Mouse (Mus musculus) MEL (cell line): ENCODE results near the gene Usp49. TPM values are rescaled to one million over a fixed set of nuclear protein-coding genes. Genes with fewer than 3 reads are reported as not detected.

Experiments used
- DNase-seq: peaks from one replicate; pipeline ENCODE4 v3.0.0; 2011; ENCODE audit warnings: low read depth, low spot score
- H3K27ac ChIP-seq: 2 replicates; pipeline ENCODE4 v1.5.1; 2012; ENCODE audit warnings: low read depth, mild to moderate bottlenecking, control low read depth, low read length, moderate library complexity; ENCODE audit not compliant: control insufficient read depth
- H3K27me3 ChIP-seq, 2 experiments: fragments of 150-350 bp in 1 of 2; sonication (generic) in 1 of 2; 2 replicates each; pipeline ENCODE4 v1.6.1; 2012; ENCODE audit warnings: low read length in 2 of 2, mild to moderate bottlenecking in 2 of 2, improper control_type of control experiment in 1 of 2, moderate library complexity in 1 of 2; ENCODE audit not compliant: insufficient read depth in 2 of 2, control insufficient read depth in 1 of 2
- H3K36me3 ChIP-seq, 2 experiments: 2 replicates each; pipeline ENCODE4 v1.6.1; 2012 to 2014; ENCODE audit warnings: low read length in 2 of 2, improper control_type of control experiment in 1 of 2, inconsistent platforms in 1 of 2, mild to moderate bottlenecking in 1 of 2; ENCODE audit not compliant: insufficient read depth in 2 of 2, control insufficient read depth in 1 of 2
- H3K4me1 ChIP-seq, 2 experiments: fragments of 150-350 bp in 1 of 2; sonication (generic) in 1 of 2; 2 replicates each; pipeline ENCODE4 v1.6.1; 2012; ENCODE audit warnings: low read length in 2 of 2, improper control_type of control experiment in 1 of 2, mild to moderate bottlenecking in 1 of 2; ENCODE audit not compliant: insufficient read depth in 2 of 2, control insufficient read depth in 1 of 2
- H3K4me3 ChIP-seq, 2 experiments: fragments of 150-350 bp in 1 of 2; sonication (generic) in 1 of 2; 2 replicates each; pipeline ENCODE4 v1.5.1; 2012; ENCODE audit warnings: low read depth in 2 of 2, low read length in 2 of 2, mild to moderate bottlenecking in 2 of 2, moderate library complexity in 2 of 2, control low read depth in 1 of 2, improper control_type of control experiment in 1 of 2; ENCODE audit not compliant: control insufficient read depth in 1 of 2, insufficient read depth in 1 of 2
- H3K79me2 ChIP-seq: 2 replicates; pipeline ENCODE4 v1.6.1; 2012; ENCODE audit warnings: mild to moderate bottlenecking, low read length, moderate library complexity; ENCODE audit not compliant: control insufficient read depth, poor library complexity, insufficient read depth
- H3K9ac ChIP-seq: 2 replicates; pipeline ENCODE4 v1.6.1; 2012; ENCODE audit warnings: low read depth, mild to moderate bottlenecking, control low read depth, low read length, moderate library complexity; ENCODE audit not compliant: control insufficient read depth, poor library complexity, severe bottlenecking
- H3K9me3 ChIP-seq: fragments of 150-350 bp; sonication (generic); replicated peaks from 2 replicates; pipeline ENCODE4 v1.6.1; 2012; ENCODE audit warnings: mild to moderate bottlenecking, low read length, improper control_type of control experiment, moderate library complexity; ENCODE audit not compliant: insufficient read depth
- BHLHE40 ChIP-seq: IDR thresholded peaks from 2 replicates; pipeline ENCODE4 v1.6.1; 2012; ENCODE audit warnings: low read depth, mild to moderate bottlenecking, inconsistent platforms, low read length, improper control_type of control experiment, borderline replicate concordance
- CHD1 ChIP-seq: IDR thresholded peaks from 2 replicates; pipeline ENCODE4 v1.6.1; 2012; ENCODE audit warnings: low read depth, mild to moderate bottlenecking, inconsistent platforms, low read length, improper control_type of control experiment
- CHD2 ChIP-seq: IDR thresholded peaks from 2 replicates; pipeline ENCODE4 v1.6.1; 2011; ENCODE audit warnings: low read length, improper control_type of control experiment
- E2F4 ChIP-seq: IDR thresholded peaks from 2 replicates; pipeline ENCODE4 v1.6.1; 2011; ENCODE audit warnings: low read depth, low read length, improper control_type of control experiment, borderline replicate concordance
- ETS1 ChIP-seq: IDR thresholded peaks from 2 replicates; pipeline ENCODE4 v1.6.1; 2012; ENCODE audit warnings: low read depth, mild to moderate bottlenecking, inconsistent platforms, low read length, improper control_type of control experiment, moderate library complexity
- HCFC1 ChIP-seq: IDR thresholded peaks from 2 replicates; pipeline ENCODE4 v1.6.1; 2012; ENCODE audit warnings: low read depth, mild to moderate bottlenecking, inconsistent platforms, low read length, improper control_type of control experiment, moderate library complexity
- KAT2A ChIP-seq: conservative IDR thresholded peaks from 2 replicates; pipeline ENCODE4 v1.6.1; 2012; ENCODE audit warnings: low read depth, low read length, improper control_type of control experiment, inconsistent platforms
- MAFK ChIP-seq: IDR thresholded peaks from 2 replicates; pipeline ENCODE4 v1.6.1; 2011; ENCODE audit warnings: low read depth, mild to moderate bottlenecking, low read length, improper control_type of control experiment, borderline replicate concordance
- MAX ChIP-seq: IDR thresholded peaks from 2 replicates; pipeline ENCODE4 v1.6.1; 2011; ENCODE audit warnings: low read length, improper control_type of control experiment
- MAZ ChIP-seq: IDR thresholded peaks from 2 replicates; pipeline ENCODE4 v1.6.1; 2012; ENCODE audit warnings: low read depth, mild to moderate bottlenecking, inconsistent platforms, low read length, improper control_type of control experiment
- MEF2A ChIP-seq: IDR thresholded peaks from 2 replicates; pipeline ENCODE4 v1.6.1; 2014; ENCODE audit warnings: low read depth, mild to moderate bottlenecking, inconsistent platforms, low read length, improper control_type of control experiment; ENCODE audit not compliant: poor library complexity, insufficient replicate concordance, severe bottlenecking; ENCODE audit errors: extremely low read depth
- MXI1 ChIP-seq: IDR thresholded peaks from 2 replicates; pipeline ENCODE4 v1.6.1; 2011; ENCODE audit warnings: mild to moderate bottlenecking, low read depth, low read length, improper control_type of control experiment
- MYC ChIP-seq: IDR thresholded peaks from 2 replicates; pipeline ENCODE4 v1.6.1; 2011; ENCODE audit warnings: low read depth, mild to moderate bottlenecking, low read length, improper control_type of control experiment, moderate library complexity
- NRF1 ChIP-seq: IDR thresholded peaks from 2 replicates; pipeline ENCODE4 v1.6.1; 2014; ENCODE audit warnings: low read depth, mild to moderate bottlenecking, inconsistent platforms, low read length, improper control_type of control experiment, moderate library complexity; ENCODE audit not compliant: poor library complexity, insufficient read depth, severe bottlenecking
- POLR2A ChIP-seq, 2 experiments: IDR thresholded peaks; 2 replicates each; pipeline ENCODE4 v1.6.1; 2011 to 2012; ENCODE audit warnings: low read length in 2 of 2, mild to moderate bottlenecking in 2 of 2, control low read depth in 1 of 2, improper control_type of control experiment in 1 of 2, low read depth in 1 of 2, moderate library complexity in 1 of 2; ENCODE audit not compliant: control insufficient read depth in 1 of 2, insufficient read depth in 1 of 2, poor library complexity in 1 of 2
- RAD21 ChIP-seq: IDR thresholded peaks from 2 replicates; pipeline ENCODE4 v1.6.1; 2011; ENCODE audit warnings: mild to moderate bottlenecking, low read depth, low read length, improper control_type of control experiment
- RCOR1 ChIP-seq: IDR thresholded peaks from 2 replicates; pipeline ENCODE4 v1.6.1; 2012; ENCODE audit warnings: low read depth, mild to moderate bottlenecking, inconsistent platforms, low read length, improper control_type of control experiment
- SIN3A ChIP-seq: IDR thresholded peaks from 2 replicates; pipeline ENCODE4 v1.6.1; 2012; ENCODE audit warnings: low read length, improper control_type of control experiment, inconsistent platforms
- SMC3 ChIP-seq: IDR thresholded peaks from 2 replicates; pipeline ENCODE4 v1.6.1; 2011; ENCODE audit warnings: low read depth, low read length, improper control_type of control experiment
- TAL1 ChIP-seq: IDR thresholded peaks from 2 replicates; pipeline ENCODE4 v1.6.1; 2012; ENCODE audit warnings: mild to moderate bottlenecking, inconsistent platforms, low read length, moderate library complexity, mixed read lengths
- TCF12 ChIP-seq: IDR thresholded peaks from 2 replicates; pipeline ENCODE4 v1.6.1; 2014; ENCODE audit warnings: low read depth, mild to moderate bottlenecking, inconsistent platforms, low read length, improper control_type of control experiment, moderate library complexity
- USF1 ChIP-seq: IDR thresholded peaks from 2 replicates; pipeline ENCODE4 v1.6.1; 2014; ENCODE audit warnings: low read depth, mild to moderate bottlenecking, inconsistent platforms, low read length, improper control_type of control experiment, moderate library complexity
- ZKSCAN1 ChIP-seq: IDR thresholded peaks from 2 replicates; pipeline ENCODE4 v1.6.1; 2012; ENCODE audit warnings: low read depth, mild to moderate bottlenecking, inconsistent platforms, low read length, improper control_type of control experiment, moderate library complexity
- polyA plus RNA-seq, 2 experiments: library from polyadenylated mRNA; stranded (reverse) in 1 of 2; unstranded in 1 of 2; fragments of >175 nt in 1 of 2; fragments of >200 nt in 1 of 2; gene quantifications; 2 replicates each; pipeline versions ENCODE4 v1.2.1 to v1.2.4; 2012; ENCODE audit warnings: low replicate concordance in 2 of 2, low read depth in 1 of 2; ENCODE audit not compliant: insufficient read length in 2 of 2, insufficient read depth in 1 of 2, missing spikeins in 1 of 2
- total RNA-seq: library from RNA; depleted of rRNA; stranded (reverse); fragments of 300-350 nt; gene quantifications from 2 replicates; pipeline ENCODE4 v1.2.3, GENCODE M21; 2012

Usp49 gene
- total and polyA plus RNA-seq, 3 experiments: 5.2 to 16.1 TPM; not detected in 1

DNA sequence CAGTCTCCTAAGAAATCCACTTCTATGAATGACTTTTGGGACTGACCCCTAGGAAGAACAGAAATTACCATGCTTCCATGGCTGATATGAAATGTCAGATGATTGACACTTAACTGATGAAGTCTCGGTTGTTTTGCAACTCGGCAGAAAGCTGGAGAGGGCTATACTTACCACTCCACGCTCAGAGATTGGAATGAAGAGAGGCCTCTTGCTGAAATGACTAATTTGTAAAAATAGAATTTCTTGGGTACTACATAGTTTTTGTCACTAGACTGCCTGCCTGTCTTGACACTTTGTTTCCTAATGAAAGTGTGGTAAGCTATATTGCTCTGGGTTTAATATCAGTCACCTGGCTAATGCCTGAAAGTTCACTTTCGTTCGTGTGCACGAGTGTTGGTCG is 34.0 kb downstream of the Usp49 start:
- Histone ChIP-seq H3K36me3 (no peaks in the 10 kb centered on the region; a peak in 1 of 4 replicates), H3K79me2 (no peaks in the 10 kb centered on the region; the same call in 1 of the 2 replicates), H3K4me3 (no peak overlapping the region), H3K4me1 (no peaks in the 10 kb centered on the region), H3K27me3 (no peaks in the 10 kb centered on the region), H3K9me3 (no peaks in the 10 kb centered on the region), H3K27ac (no peak overlapping the region), H3K9ac (no peak overlapping the region)
- TF ChIP-seq MAFK: no peak
- TF ChIP-seq CHD1: no peak
- no peak for TF ChIP-seq TCF12
- no peak for TF ChIP-seq SIN3A
- TF ChIP-seq RAD21: no peak
- no peak for TF ChIP-seq RCOR1
- no peak for TF ChIP-seq MEF2A
- no peak for TF ChIP-seq NRF1
- DNase-seq: no peak

DNA sequence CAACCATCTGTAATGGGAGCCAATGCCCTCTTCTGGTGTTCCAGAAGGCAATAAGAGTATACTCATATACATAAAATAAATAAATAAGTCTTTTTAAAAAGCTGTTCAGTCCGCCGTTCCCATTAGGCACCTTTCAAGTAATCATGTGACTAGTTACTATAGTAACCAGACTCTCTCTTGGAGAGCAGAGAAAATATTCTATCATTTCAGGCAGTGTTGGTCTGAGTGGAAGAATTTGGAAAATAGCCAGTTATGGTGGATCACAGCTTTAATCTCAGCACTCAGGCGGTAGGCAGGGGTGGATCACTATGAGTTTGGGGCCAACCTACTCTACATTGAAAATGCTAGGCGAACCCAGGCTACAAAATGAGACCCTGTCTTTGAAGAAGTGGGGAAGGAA is 38.7 kb downstream of the Usp49 start:
- no peaks in the 10 kb centered on the region for H3K27me3 ChIP-seq
- no peak for TF ChIP-seq TAL1
- no peak for TF ChIP-seq USF1
- no peak for TF ChIP-seq RAD21
- no peak for TF ChIP-seq BHLHE40
- TF ChIP-seq MEF2A: no peak
- no peak for TF ChIP-seq MAZ
- no peak for TF ChIP-seq MXI1
- no peak overlapping the region for H3K4me3 ChIP-seq
- no peaks in the 10 kb centered on the region for H3K4me1 ChIP-seq
- no peak for DNase-seq
- no peak overlapping the region for H3K9ac ChIP-seq
- no peaks in the 10 kb centered on the region; a peak in 1 of 4 replicates for H3K36me3 ChIP-seq
- H3K79me2 ChIP-seq: no peaks in the 10 kb centered on the region
- H3K27ac ChIP-seq: no peak overlapping the region
- no peaks in the 10 kb centered on the region for H3K9me3 ChIP-seq

GRCm38 (mm10) chr17:47671988-47672310 is 41.5 kb downstream of the Usp49 start:
- no peak overlapping the region for H3K27ac ChIP-seq
- no peaks in the 10 kb centered on the region for H3K79me2 ChIP-seq
- H3K9me3 ChIP-seq: no peaks in the 10 kb centered on the region
- H3K4me1 ChIP-seq: no peaks in the 10 kb centered on the region
- no peak overlapping the region for H3K4me3 ChIP-seq
- no peaks in the 10 kb centered on the region; a peak in 1 of 4 replicates for H3K36me3 ChIP-seq
- no peaks in the 10 kb centered on the region for H3K27me3 ChIP-seq
- TF ChIP-seq SMC3 (no peak), MAX (no peak), HCFC1 (no peak), MYC (no peak), BHLHE40 (no peak), KAT2A (no peak), POLR2A (IDR thresholded peaks at IDR 0.05; ENCODE audit: control insufficient read depth in 1 of 2, insufficient read depth in 1 of 2, low read depth in 1 of 2, low read length in 2 of 2, poor library complexity in 1 of 2) (no peak), SIN3A (no peak), ZKSCAN1 (no peak), ETS1 (no peak), TCF12 (no peak), RAD21 (no peak), MAZ (no peak), E2F4 (no peak), CHD2 (no peak), NRF1 (no peak)
- no peak overlapping the region for H3K9ac ChIP-seq
- DNase-seq: no peak
